Mouse (Mus musculus) liver (tissue): ENCODE measurements around the gene Zfp57.
A peak's percentile ranks its signal among the peaks of the same experiment; 100 is the strongest.
"Not testable (repeated sequence)": the region's sequence is repeated elsewhere in the genome, so short reads cannot be mapped to it uniquely, and the experiment has no call there.

ENCODE experiments used
- DNase-seq: peaks from one replicate; pipeline ENCODE4 v3.0.0-alpha.2; 2020; ENCODE audit warnings: mixed read lengths

Zfp57 gene

GRCm38 (mm10) chr17:36997033-36997735 is 3.8 kb upstream of the Zfp57 start:
- peak; percentile 79 for DNase-seq

- DNase-seq, result no peak
Observed at GRCm38 (mm10) chr17:36998477-36998876, 2.5 kb upstream of the Zfp57 start.

GRCm38 (mm10) chr17:37002364-37003330 is 1.7 kb downstream of the Zfp57 start:
- DNase-seq, result peak; percentile 53

GRCm38 (mm10) chr17:37003366-37003765 is 2.4 kb downstream of the Zfp57 start:
- DNase-seq, result no peak

- no peak for DNase-seq
Observed at GRCm38 (mm10) chr17:37008161-37008560, 7.2 kb downstream of the Zfp57 start.

GRCm38 (mm10) chr17:37009460-37010042 is 8.6 kb downstream of the Zfp57 start:
- no peak for DNase-seq

- no peak for DNase-seq
Observed at GRCm38 (mm10) chr17:37011719-37012118, 10.8 kb downstream of the Zfp57 start.

- DNase-seq, result no peak
Observed at GRCm38 (mm10) chr17:37012141-37012540, 11.2 kb downstream of the Zfp57 start.

GRCm38 (mm10) chr17:37016333-37016732 is 15.4 kb downstream of the Zfp57 start:
- DNase-seq, result no peak

- DNase-seq, result no peak
Observed at GRCm38 (mm10) chr17:37018328-37018727, 17.4 kb downstream of the Zfp57 start.

GRCm38 (mm10) chr17:37019242-37019641 is 18.3 kb downstream of the Zfp57 start:
- DNase-seq, result not testable (repeated sequence)

- DNase-seq, result no peak
Observed at GRCm38 (mm10) chr17:37022628-37023576, 21.9 kb downstream of the Zfp57 start, which contains the start of gene Mog. Gene Mog, minus strand, starts transcription at chr17:37023398.

- no peak for DNase-seq
Observed at GRCm38 (mm10) chr17:37026425-37026824, 25.5 kb downstream of the Zfp57 start.

- no peak for DNase-seq
Observed at GRCm38 (mm10) chr17:37027486-37027885, 26.5 kb downstream of the Zfp57 start.

- peak; percentile 17 for DNase-seq
Observed at GRCm38 (mm10) chr17:37028212-37028611, 27.2 kb downstream of the Zfp57 start.

GRCm38 (mm10) chr17:37028683-37029120 is 27.7 kb downstream of the Zfp57 start:
- peak; percentile 80 for DNase-seq

GRCm38 (mm10) chr17:37029162-37029561 is 28.2 kb downstream of the Zfp57 start:
- no peak for DNase-seq

- no peak for DNase-seq
Observed at GRCm38 (mm10) chr17:37039127-37039894, 38.3 kb downstream of the Zfp57 start.

GRCm38 (mm10) chr17:37044651-37045244 is 43.8 kb downstream of the Zfp57 start:
- DNase-seq, result no peak

- peak; percentile 71 for DNase-seq
Observed at GRCm38 (mm10) chr17:37045611-37046311, 44.8 kb downstream of the Zfp57 start, which contains the start of gene Gabbr1. Gene Gabbr1, plus strand, starts transcription at chr17:37045966.
